Mouse (Mus musculus): ENCODE measurements at regions not wholly inside any gene's neighbourhood (a gene's known extent, or its start where the extent isn't known, plus 50 kb on each side); places are given as distances from the start of the nearest gene placed in this dataset.

GRCm38 (mm10) chr8:128056251-128056650 is 302.2 kb upstream of the Nrp1 start:
- no peak for DNase-seq (ENCODE audit: low spot score)

- no peak for DNase-seq (ENCODE audit: low spot score)
Measured at GRCm38 (mm10) chr8:128057845-128058244, 300.6 kb upstream of the Nrp1 start.

DNA sequence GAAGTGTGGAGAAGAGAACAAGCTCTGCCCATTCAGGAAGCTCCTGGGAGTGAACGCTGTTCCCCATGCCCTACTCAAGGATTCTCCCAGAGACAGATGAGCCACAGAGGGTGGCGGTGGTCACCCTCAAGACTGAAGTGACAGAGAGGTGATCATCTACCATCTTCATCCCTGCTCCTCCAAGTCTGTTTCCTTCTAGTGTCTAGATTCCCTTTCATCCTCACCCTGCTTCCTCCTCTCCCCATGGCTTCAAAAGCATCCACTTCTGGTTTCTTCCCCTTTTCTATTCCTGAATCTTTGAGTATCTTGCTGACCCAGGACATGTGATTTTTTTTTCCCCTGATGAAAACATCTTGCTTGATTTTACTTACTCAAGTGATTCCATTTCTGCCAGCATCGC is 298.6 kb upstream of the Nrp1 start:
- DNase-seq (ENCODE audit: low spot score), result no peak

DNA sequence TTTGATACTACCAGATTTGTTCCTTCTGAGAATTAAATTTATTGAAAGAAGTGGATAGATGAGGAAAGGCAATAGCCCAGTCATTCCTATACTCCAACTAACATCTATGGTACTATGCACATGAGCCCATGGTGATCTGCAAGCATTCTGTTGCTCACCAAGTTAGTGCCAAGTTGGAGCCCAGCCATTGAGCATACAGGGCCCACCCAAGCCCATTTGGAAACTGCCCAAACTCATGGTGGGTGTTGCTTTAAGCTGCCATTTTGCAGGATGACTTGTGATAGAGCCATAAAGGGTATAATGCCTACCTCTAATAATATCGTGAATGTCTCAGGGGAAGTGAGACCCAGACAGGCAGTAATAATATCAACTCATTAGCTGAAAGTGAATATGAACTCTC is 294.2 kb upstream of the Nrp1 start:
- no peak for DNase-seq (ENCODE audit: low spot score)

GRCm38 (mm10) chr8:128065127-128065526 is 293.3 kb upstream of the Nrp1 start:
- no peak for DNase-seq (ENCODE audit: low spot score)

DNA sequence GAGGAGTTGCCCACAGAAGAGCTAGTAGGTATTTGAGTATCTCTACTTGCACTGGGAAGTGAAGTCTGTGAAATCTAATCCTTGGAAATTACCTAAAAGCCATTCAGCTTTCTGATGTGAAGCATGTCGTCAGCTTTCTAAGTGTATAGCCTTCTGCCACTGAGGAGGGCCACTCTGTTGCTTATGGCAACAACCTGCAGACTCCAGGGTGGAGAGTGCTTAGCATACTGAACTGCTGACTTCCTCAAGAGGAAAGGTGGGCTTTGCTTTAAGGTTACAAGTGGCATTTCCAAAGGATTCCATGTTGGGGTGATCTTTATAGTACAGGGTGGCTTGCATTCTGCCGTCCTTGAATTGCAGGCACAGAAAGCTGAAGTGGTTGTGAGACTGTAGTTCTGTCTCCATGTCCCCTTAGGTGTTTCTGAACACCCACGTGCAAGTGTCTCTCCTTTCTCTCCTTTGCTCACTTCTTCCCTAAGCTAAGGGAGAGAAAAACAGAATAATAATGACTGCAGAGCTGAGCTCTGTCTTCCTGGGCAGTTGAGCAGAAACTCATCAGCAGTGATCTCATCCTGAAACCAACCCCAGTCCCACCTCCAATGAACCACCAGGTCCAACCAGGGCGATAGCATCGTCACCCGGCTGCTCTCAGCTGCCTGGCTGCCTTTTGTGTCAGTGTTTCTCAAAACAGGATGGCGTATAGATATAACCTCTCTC is 292.3 kb upstream of the Nrp1 start:
- DNase-seq (ENCODE audit: low spot score), result no peak

DNA sequence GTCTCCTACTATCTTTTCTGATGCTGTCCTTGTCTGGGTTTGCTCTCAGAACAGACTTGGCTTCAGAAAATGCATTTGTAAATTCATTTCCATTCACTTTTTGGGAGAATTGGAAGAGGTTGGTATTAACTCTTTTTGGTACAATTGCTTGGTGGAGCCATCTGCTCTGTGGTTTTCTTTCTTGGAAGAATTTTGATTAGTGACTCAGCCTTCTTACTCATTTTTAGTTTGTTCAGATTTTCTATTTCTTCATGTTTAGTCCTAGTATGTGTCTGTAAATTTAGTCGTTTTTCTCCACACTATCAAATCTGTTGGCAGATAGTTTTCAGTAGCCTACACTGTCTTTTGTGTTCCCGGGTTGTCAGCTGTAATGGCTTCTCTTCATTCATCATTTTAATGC is 288.7 kb upstream of the Nrp1 start:
- DNase-seq (ENCODE audit: low spot score), result peak; percentile 8

DNA sequence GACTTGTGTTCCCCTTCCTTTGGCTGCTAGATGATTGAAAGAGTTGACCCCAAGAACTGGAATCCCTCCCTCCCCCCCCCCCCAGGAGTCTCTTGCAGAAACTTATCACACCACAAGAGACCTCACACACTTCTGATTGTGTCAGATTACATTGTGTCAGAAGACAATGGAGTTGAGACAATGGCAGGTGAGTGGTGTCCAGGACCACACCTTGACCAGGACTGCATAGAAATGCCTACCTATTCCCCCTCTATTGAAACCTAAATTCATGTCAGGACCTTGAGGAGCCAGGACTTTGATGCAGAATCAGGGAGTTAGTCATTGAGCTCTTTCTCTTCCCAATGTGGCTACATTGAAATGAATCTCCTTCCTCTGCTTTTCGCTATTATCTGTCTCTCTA is 282.8 kb upstream of the Nrp1 start:
- DNase-seq (ENCODE audit: low spot score), result no peak

DNA sequence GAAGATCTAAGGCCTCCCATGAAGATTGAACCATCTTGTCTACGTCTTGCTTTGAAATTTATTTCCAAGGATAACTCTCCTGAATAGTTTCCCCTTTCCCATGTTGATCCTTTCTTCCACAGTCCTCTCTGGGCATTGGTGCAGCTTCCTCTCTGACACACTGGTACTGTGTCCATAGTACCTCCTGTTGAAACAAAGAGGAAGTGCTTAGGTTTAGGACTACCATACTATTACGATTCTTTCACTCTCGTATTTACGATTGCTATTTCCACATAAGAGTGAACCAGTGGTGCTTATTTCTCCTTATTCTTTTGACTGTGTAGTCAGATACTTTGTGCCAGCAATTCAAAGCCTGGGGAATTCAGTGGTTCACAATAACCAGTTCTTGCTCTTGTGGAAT is 282.2 kb upstream of the Nrp1 start:
- no peak for DNase-seq (ENCODE audit: low spot score)

- no peak for DNase-seq (ENCODE audit: low spot score)
Measured at GRCm38 (mm10) chr8:128078740-128079139, 279.7 kb upstream of the Nrp1 start.

GRCm38 (mm10) chr8:128085800-128086199 is 272.6 kb upstream of the Nrp1 start:
- no peak for DNase-seq (ENCODE audit: low spot score)

DNA sequence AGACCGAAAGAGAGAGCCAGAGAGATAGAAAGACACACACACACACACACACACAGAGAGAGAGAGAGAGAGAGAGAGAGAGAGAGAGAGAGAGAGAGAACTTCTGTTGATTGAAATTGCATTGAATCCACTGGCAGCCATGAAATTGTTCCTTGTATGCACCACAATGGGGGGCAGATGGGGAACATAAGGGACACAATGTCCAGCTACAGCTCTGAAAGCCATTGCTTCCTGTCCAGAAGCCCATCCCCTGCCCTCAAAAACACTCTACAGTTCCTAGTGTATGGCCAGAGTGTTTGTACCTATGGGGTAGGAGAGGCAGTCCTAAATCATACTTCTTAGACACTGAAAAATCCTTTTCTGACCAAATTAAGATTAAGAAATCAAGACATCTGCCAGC is 270.9 kb upstream of the Nrp1 start:
- no peak for DNase-seq (ENCODE audit: low spot score)

GRCm38 (mm10) chr8:128092826-128093225 is 265.6 kb upstream of the Nrp1 start:
- peak; percentile 26 for DNase-seq (ENCODE audit: low spot score)

GRCm38 (mm10) chr8:128095451-128095850 is 263.0 kb upstream of the Nrp1 start:
- DNase-seq (ENCODE audit: low spot score), result no peak

GRCm38 (mm10) chr8:128097601-128098000 is 260.8 kb upstream of the Nrp1 start:
- DNase-seq (ENCODE audit: low spot score), result no peak

DNA sequence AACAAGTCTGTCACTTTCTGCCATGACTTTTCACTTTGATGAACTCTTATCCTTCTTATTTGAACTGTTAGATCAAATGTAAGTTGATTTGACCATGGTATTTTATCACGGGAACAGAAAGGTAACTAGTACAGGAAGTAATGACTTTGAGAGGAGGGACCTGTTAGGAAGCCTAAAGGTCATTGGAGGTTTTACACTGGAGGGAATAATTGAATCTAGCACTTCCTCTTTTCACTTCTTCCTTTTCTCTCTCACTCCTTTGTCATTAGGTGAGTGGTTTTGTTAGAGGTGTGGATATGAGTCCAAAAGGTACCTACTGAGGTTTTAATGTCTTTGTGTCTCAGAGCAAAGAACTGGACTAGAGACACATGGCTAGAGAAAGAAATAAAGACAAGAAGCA is 255.0 kb upstream of the Nrp1 start:
- no peak for DNase-seq (ENCODE audit: low spot score)

DNA sequence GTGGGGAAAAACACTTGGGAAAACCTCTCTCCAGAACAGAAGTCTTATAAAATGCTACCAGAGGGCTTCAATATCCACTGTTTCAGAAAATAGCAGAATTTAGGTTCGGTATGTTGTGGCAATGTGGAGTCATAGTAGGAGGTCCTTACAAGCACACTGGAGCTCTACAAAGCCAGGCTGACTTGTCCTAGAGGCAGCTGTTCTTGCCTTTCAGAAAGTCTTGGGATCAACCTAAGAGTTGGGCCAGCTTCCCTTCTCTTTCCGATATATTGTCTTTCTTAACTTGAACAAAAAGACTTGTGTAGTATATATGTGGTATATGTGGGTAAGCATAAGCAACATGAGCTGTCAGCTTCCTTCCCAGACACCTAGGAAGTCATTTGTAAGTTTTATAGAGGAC is 251.8 kb upstream of the Nrp1 start:
- no peak for DNase-seq (ENCODE audit: low spot score)

- no peak for DNase-seq (ENCODE audit: low spot score)
Measured at GRCm38 (mm10) chr8:128107041-128107440, 251.4 kb upstream of the Nrp1 start.

DNA sequence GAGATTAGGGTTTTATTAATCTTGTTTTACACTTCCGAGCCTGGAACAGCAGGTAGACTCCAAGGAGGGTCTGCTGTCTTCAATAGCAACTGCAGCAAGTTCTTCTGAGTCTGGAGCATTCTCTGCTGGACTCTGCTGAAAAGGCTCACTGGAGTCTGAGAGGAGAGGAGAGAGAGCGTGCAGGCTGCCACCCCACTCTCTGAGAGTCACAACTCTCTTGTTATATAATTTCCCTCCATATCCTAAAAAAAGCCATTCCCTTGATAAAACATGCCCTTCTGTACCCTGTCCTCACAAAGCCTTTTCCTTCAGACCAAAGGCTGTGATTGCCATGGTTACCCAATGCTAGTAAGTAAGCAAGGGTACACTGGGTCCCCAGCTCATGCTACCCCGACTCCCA is 249.4 kb upstream of the Nrp1 start:
- DNase-seq (ENCODE audit: low spot score), result no peak

DNA sequence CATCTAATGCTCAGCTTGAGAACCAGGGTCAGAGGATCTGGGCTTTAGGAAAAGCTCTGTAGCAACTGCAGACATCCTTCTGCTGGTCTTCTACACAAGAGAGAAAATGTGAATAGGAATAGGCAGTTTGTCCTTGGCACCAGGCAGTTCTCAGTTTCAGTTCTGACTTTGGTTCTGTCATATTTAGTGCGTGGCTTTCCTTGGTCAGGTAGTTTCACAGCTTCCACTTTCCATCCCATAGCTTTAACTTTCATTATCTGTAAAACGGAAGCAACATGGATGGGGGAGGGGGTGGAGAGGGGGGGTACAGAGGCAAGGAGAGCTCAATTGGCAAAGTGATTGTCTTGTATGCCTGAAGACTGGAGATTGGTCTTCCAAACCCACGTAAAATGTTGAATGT is 247.3 kb upstream of the Nrp1 start:
- no peak for DNase-seq (ENCODE audit: low spot score)

DNA sequence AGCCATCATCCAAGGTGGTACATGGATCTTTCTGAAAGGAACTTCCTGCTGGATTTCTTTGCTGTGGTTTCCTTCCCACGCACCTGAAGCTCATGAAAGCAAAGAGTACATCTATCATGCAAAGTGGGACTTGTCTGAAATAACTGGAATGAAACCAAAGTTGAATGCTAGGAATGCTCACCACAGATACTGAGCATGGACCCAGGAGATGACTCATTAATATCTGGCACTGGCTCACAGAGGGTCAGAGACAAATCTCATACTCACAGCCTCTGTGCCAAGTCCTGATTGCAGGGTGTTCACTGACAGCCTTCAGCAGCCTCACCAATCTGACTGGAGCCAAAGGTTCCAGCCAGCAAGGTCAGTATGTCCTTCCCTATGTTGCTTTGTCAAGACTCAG is 245.3 kb upstream of the Nrp1 start:
- DNase-seq (ENCODE audit: low spot score), result no peak

DNA sequence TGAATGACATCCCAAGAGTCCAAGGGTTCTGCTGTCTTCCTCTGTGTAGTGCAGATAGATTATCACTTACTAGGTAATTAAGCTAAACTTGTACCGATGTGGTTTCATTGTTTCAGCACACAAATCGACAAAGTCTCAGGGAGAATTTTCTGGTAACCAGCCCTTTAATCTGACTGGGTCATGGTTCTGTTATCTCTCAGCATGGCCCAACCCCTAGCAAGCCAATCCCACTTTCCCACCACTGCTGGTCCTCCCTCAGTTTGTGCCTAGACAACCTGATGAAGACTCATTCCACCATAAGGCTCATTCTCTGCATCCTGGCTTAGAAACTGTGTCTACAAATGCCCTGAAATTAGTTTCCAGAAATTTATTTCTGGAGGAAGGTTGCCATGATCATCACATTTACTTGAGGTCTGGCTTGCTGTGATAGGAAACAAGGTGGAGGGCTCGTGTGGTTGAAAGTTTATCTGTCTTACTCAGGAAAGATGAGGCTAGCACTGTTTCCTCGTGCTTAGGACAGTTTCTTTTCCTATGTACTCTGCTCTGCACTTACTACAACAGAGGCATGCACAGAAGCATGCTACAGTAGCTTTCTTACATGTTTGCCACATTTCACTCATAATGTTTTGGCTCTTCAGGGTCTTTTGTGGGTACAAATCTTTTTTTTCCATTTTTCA is 217.0 kb upstream of the Nrp1 start:
- DNase-seq (ENCODE audit: low spot score), result no peak

- no peak for DNase-seq (ENCODE audit: low spot score)
Measured at GRCm38 (mm10) chr8:128148351-128148942, 210.0 kb upstream of the Nrp1 start.

DNA sequence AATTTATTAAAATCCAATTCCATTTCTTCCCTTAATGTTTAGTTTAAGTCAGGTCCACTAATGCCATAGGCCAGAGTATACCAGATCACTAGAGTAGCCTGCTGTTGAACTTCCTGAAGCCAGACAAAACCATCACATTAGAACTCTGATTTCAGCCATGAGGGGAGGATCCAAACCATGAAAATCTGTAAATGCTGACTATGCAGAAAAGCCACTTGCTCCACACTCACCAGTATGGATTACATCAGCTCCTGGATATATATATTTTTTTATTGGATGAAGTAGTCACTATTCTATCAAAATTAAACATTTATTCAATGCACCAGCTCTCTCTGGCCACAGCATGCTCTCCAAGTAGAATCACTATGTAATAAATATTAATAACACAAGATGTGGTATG is 202.8 kb upstream of the Nrp1 start:
- no peak for DNase-seq (ENCODE audit: low spot score)

Measured in layer of hippocampus, adult 9-10 months (tissue).